Mouse (Mus musculus) testis, adult 2 months (tissue): ENCODE measurements around the gene Ppfibp1. TPM values are rescaled to one million over a fixed set of nuclear protein-coding genes. Genes with fewer than 3 reads are reported as not detected.
"Not testable (repeated sequence)": the region's sequence is repeated elsewhere in the genome, so short reads cannot be mapped to it uniquely, and the experiment has no call there.

Experiments used
- H3K27ac ChIP-seq: fragments of 200-500 bp; 2 replicates; pipeline ENCODE4 v1.5.1; 2012; ENCODE audit warnings: low read depth, low read length; ENCODE audit not compliant: control insufficient read depth, insufficient read depth
- H3K27me3 ChIP-seq: fragments of 200-500 bp; 2 replicates; pipeline ENCODE4 v1.6.1; 2012; ENCODE audit warnings: mild to moderate bottlenecking, low read length, moderate library complexity; ENCODE audit not compliant: control insufficient read depth, insufficient read depth
- H3K36me3 ChIP-seq: fragments of 200-500 bp; 2 replicates; pipeline ENCODE4 v1.6.1; 2012; ENCODE audit warnings: mild to moderate bottlenecking, low read length; ENCODE audit not compliant: control insufficient read depth, insufficient read depth
- H3K4me1 ChIP-seq: fragments of 200-500 bp; 2 replicates; pipeline ENCODE4 v1.6.1; 2012; ENCODE audit warnings: low read length; ENCODE audit not compliant: control insufficient read depth, insufficient read depth
- H3K4me3 ChIP-seq: fragments of 200-500 bp; 2 replicates; pipeline ENCODE4 v1.5.1; 2012; ENCODE audit warnings: low read depth, mild to moderate bottlenecking, low read length, moderate library complexity, mixed read lengths; ENCODE audit not compliant: control insufficient read depth
- CTCF ChIP-seq: fragments of 200-500 bp; IDR thresholded peaks from 2 replicates; pipeline ENCODE4 v1.5.1; 2012; ENCODE audit warnings: low read depth, mild to moderate bottlenecking, inconsistent platforms, low read length, moderate library complexity; ENCODE audit not compliant: control insufficient read depth, insufficient read depth, insufficient replicate concordance
- POLR2A ChIP-seq: fragments of 200-500 bp; IDR thresholded peaks from 2 replicates; pipeline ENCODE4 v1.6.1; 2012; ENCODE audit warnings: low read depth, mild to moderate bottlenecking, inconsistent platforms, low read length, moderate library complexity; ENCODE audit not compliant: control insufficient read depth
- polyA plus RNA-seq: library from polyadenylated mRNA; depleted of rRNA; stranded (reverse); fragments of >200 nt; gene quantifications from 2 replicates; pipeline ENCODE4 v1.2.3, GENCODE M21; 2012

Ppfibp1 gene
- polyA plus RNA-seq, 1 experiment: 10.9 TPM

DNA sequence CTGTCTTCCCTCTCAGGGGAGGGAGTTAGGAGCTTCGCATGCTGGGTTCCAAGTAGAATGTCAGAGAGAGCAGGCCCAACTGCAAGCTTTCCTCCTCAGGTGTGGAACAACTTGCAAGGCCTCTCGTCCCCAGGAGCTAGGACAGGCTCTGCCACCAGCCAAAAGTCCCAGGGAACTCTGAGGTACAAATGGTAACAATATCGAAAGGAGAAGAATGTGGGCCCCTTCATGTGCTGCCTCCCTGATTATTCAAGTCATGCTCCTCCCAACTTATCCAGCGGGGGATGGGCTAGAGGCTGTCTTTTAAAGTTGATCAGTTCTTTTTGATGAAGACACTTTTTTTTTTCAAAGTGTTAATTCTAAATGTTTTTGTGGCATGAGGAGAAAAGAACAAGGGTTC, 38.2 kb upstream of the Ppfibp1 start, which contains the start of gene Smco2:
Gene Smco2, plus strand, starts transcription at position 55 of the 400 bp plus-strand sequence.
- Histone ChIP-seq H3K36me3 (peaks cover 1% of the 10 kb centered on the region; the same call in 1 of the 2 replicates), H3K27ac (peak within 1 kb of the TSS; percentile 90), H3K27me3 (no peaks in the 10 kb centered on the region), H3K4me3 (peak within 1 kb of the TSS; percentile 80), H3K4me1 (peaks cover 31% of the 10 kb centered on the region)
- TF ChIP-seq CTCF (no peak), POLR2A (peak; percentile 77; the same call in 1 of the 2 replicates)

DNA sequence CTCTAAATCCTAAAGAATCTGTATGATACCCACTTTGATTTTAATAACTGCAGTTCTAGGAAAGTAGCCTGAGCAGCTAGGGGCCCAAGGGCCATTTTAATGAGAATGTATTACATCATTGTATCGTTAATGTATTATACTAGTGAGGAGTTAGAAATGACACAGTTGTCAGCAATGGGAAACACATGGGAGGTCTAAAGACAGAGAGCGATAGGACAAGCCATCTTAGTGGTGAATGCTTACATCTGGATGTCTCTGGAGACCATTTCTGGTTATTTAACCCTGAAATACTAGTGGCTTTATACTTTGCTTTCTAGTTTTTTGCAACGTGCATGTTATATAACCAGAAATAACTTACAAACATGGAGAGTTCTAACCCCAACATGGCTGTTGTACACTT, 36.4 kb upstream of the Ppfibp1 start:
- Histone ChIP-seq H3K4me3 (no peak overlapping the region), H3K4me1 (peaks cover 21% of the 10 kb centered on the region), H3K27ac (no peak overlapping the region), H3K36me3 (peaks cover 1% of the 10 kb centered on the region; the same call in 1 of the 2 replicates), H3K27me3 (no peaks in the 10 kb centered on the region)
- TF ChIP-seq CTCF (no peak), POLR2A (no peak)

DNA sequence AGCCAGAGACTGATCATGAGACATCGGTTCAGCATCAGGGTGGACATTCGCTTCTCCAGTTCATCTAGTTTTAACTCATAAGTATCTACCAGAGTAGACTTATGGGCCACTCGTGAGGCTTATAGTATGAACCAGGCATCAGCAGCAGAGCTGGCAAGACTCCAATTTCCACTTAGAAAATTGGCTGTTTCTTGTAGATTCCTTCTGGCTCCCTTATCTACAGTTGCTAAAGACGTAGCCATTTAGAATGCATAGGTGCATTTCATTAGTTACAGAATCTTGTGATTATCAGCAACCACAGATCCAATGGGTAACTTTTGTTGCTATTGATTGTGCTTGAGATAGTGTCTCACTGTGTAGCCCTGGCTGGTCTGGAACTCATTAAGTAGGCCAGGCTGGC, 35.5 kb upstream of the Ppfibp1 start:
- TF ChIP-seq POLR2A (no peak), CTCF (no peak)
- no peak overlapping the region for H3K4me3 ChIP-seq
- no peak overlapping the region for H3K27ac ChIP-seq

DNA sequence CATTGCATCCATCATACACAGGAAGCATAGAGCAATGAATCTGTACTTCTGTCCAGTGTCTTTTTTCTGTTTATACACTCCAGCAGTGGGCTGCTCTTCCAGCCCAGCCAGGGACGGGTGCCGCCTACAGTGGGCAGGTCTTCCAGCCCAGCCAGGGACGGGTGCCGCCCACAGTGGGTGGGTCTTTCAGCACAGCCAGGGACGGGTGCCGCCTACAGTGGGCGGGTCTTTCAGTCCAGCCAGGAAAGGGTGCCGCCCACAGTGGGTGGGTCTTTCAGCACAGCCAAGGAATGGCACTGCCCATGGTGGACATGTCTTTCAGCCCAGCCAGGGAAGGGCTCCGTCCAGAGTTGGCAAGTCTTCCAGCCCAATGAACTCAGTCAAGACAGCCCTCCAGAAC, 33.1 kb upstream of the Ppfibp1 start:
- Histone ChIP-seq H3K4me3 (no peak overlapping the region), H3K36me3 (peaks cover 1% of the 10 kb centered on the region; the same call in 1 of the 2 replicates), H3K27me3 (no peaks in the 10 kb centered on the region), H3K4me1 (peaks cover 9% of the 10 kb centered on the region), H3K27ac (no peak overlapping the region)
- TF ChIP-seq POLR2A (no peak), CTCF (no peak)

More for the DNA sequence above, 35.5 kb upstream of the Ppfibp1 start:
- H3K4me1 ChIP-seq: peaks cover 16% of the 10 kb centered on the region
- peaks cover 1% of the 10 kb centered on the region; the same call in 1 of the 2 replicates for H3K36me3 ChIP-seq
- H3K27me3 ChIP-seq: no peaks in the 10 kb centered on the region

DNA sequence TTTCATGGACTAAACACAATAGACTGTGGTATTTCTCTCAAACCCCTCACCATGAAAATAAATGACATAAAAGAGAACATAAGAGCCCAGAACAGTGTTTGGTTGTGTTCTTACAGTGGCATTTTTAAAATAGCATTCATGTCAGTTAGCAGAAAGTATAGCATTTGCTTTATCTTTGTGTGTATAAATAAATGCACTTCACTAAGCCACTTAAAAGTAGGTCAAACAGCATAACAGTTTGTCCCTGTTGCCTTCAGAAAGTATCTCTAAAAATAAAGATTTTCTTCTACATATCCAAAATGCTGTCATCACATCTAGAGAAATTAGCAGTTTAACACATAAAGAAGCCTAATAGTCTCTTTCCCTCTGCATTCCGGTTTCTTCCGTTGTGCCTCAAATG, 30.9 kb upstream of the Ppfibp1 start:
- no peak overlapping the region for H3K27ac ChIP-seq
- H3K4me3 ChIP-seq: no peak overlapping the region
- peaks cover 3% of the 10 kb centered on the region for H3K4me1 ChIP-seq
- no peaks in the 10 kb centered on the region for H3K27me3 ChIP-seq
- TF ChIP-seq CTCF (no peak), POLR2A (no peak)
- peaks cover 1% of the 10 kb centered on the region; the same call in 1 of the 2 replicates for H3K36me3 ChIP-seq

DNA sequence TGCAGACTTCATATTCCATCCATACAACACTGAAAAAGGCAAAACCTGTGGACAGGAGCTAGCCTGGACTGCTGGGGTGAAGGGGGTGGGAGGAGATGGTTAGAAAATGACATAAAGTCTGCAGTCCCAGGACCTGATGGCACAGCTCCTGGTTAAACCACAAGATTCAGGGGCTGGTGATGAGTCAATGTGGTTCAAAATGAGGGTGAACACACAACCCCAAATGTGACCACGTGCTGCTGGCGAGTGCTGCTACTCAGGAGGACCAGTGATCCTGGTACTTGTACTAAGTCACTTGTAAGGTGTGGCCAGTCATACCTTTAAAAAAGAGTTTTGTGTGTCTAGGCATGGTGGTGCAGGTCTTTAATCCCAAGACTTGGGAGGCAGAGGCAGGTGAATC, 25.1 kb upstream of the Ppfibp1 start:
- no peak overlapping the region for H3K4me3 ChIP-seq
- H3K4me1 ChIP-seq: no peaks in the 10 kb centered on the region
- TF ChIP-seq CTCF (no peak), POLR2A (no peak)
- H3K27me3 ChIP-seq: no peaks in the 10 kb centered on the region
- H3K36me3 ChIP-seq: peaks cover 2% of the 10 kb centered on the region; the same call in 1 of the 2 replicates
- no peak overlapping the region for H3K27ac ChIP-seq

DNA sequence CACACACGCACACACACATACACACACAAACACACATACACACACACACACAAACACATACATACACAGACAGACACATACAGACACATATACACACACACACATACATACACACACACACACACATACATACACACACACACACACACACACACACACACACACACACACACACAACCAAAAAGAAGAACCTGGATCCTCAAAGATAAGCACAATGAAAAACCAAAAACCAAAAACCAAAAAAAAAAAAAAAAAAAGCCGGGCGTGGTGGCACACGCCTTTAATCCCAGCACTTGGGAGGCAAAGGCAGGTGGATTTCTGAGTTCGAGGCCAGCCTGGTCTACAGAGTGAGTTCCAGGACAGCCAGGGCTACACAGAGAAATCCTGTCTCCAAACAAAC, 23.9 kb upstream of the Ppfibp1 start:
- not testable (repeated sequence) for H3K36me3 ChIP-seq, H3K4me1 ChIP-seq, H3K27ac ChIP-seq, H3K27me3 ChIP-seq, H3K4me3 ChIP-seq

DNA sequence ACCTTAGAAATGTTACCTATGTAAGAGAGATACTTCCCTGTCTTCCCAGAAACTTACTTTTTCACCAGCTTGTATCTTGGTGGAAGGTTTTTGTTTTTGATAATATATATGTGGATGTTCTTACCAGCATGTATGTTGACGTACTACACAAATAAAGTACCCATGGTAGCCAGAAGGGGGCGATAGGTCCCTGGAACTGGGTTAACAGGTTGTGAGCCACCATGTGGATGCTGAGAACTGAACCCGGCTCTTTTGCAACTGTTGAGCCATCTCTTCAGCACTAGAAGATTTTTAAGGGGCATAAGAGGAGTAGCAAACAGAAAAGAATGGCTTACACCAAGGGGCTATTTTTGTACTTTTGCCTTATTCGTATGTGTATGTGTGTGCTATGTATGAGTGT, 22.6 kb upstream of the Ppfibp1 start:
- no peaks in the 10 kb centered on the region for H3K4me1 ChIP-seq

More for the DNA sequence above, 22.6 kb upstream of the Ppfibp1 start:
- no peak for TF ChIP-seq CTCF
- TF ChIP-seq POLR2A: no peak
- Histone ChIP-seq H3K27ac (no peak overlapping the region), H3K27me3 (no peaks in the 10 kb centered on the region), H3K36me3 (peaks cover 2% of the 10 kb centered on the region; the same call in 1 of the 2 replicates), H3K4me3 (no peak overlapping the region)
